Comparison of ENCODE assay signal across 23 mouse cellular contexts in the genomic region with DNA sequence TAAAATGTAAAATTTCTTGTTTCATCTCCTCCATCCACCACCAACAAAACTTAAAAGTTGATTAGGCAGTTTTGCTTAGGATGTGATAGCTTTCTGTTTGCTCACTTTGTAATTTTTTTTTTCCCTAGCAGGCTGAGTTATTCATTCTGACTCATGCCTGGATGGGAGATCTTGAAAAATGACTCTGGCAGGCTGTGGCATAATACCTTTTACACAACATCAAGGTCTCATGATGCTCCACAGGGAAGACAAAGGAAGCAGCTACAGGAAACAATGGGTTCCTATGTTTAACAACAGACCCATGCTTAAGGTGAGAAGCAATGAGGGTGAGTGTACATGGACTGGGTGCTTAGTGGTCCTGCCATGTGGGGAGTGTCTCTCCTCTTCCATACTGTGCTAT.
"Had no signal": no experiment of that assay in that cellular context is flagged by ENCODE, and none has a peak within 500 bp of the region (broad histone marks: within the 10 kb centered on the region; RNA-seq: fewer than 3 reads in every experiment).

No protein-coding gene starts in this region.

- DNase-seq: gastrocnemius, adult 2 months; gastrocnemius, postnatal 10 days; gastrocnemius, postnatal 25 days; heart, adult 18-20 months; heart, postnatal 10 days; heart, postnatal 4 days; kidney, adult 18-20 months; kidney, adult 8-10 months; kidney, postnatal 10 days; kidney, postnatal 25 days; kidney, postnatal 4 days; layer of hippocampus, adult 9-11 months; layer of hippocampus, postnatal 36 days; left cerebral cortex, postnatal 4 days had no signal

- H3K27me3 ChIP-seq: heart, embryonic 12.5 days; hindbrain, embryonic 12.5 days; intestine, embryonic 15.5 days; limb, embryonic 13.5 days; limb, embryonic 15.5 days; liver, embryonic 12.5 days had no signal

- ATAC-seq: hindbrain, embryonic 16.5 days; inflammation-experienced regulatory T-cells, adult 6 months; intestine, embryonic 15.5 days; intestine, postnatal 0 days; liver, embryonic 12.5 days had no signal
